Mouse (Mus musculus) kidney, postnatal 14 days (tissue): ENCODE measurements around the gene Cept1.
A peak's percentile ranks its signal among the peaks of the same experiment; 100 is the strongest.
"Not testable (repeated sequence)": the region's sequence is repeated elsewhere in the genome, so short reads cannot be mapped to it uniquely, and the experiment has no call there.

Experiments
- DNase-seq: peaks from one replicate; pipeline ENCODE4 v3.0.0; 2022; ENCODE audit warnings: mixed read lengths

Cept1 gene

GRCm38 (mm10) chr3:106547171-106547923 is at the start of gene Cept1, which contains the start of gene Dram2:
Gene Cept1, minus strand, starts transcription at chr3:106547802.
Gene Dram2, plus strand, starts transcription at chr3:106547798.
- DNase-seq = peak; percentile 97

DNA sequence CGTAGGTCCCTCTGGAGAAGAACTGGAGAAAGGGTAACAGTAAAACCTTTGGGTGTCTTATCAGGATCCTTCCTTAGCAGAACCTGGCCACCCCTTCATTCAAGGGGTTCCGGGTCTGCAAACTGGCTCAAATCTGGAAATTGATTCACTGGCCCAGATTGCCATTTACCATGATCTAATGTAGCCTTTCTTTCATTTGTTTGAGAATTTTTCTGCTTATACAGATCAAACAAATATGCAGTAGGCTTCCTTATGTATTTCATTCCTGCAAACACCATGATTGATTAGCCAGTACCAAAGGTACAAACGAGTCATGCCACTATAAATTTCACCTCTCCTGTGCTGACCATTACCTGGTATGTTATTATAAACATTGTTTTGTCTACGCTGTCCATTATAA is 46.0 kb upstream of the Cept1 start:
- DNase-seq = not testable (repeated sequence)

DNA sequence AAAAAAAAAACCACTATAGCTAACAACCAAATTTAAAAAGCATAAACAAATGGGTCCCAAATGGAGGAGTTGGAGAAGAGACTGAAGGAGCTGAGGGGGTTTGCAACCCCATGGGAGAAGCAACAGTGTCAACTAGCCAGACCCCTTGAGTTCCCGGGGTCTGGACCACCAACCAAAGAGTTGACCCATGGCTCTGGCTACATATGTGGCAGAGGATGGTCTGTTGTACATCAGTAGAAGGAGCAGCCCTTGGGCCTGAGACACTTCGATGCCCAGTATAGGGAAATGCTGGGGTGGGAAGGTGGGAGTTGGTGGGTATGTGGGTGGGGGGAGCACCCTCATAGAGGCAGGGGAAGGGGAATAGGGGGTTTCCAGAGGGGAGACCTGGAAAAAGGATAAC is 31.7 kb upstream of the Cept1 start:
- no peak for DNase-seq

- DNase-seq = no peak
These were observed 25.6 kb upstream of the Cept1 start for GRCm38 (mm10) chr3:106573191-106573590.

DNA sequence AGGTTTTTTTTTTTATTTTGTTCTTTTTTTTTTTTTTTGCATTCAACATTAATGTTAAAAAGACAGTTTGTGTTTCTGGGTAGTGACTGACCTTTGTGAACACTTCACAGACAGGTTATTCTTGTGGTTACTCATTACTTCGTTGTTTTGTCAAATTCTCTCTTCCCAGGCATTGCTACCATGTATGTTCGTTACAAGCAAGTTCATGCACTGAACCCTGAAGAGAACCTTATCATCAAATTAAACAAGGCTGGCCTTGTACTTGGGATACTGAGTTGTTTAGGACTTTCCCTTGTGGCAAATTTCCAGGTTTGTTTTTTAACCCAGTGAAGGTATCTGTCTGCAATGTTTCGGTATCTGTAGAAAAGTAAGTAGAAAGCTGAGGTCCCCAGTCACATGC is 18.3 kb upstream of the Cept1 start:
- DNase-seq = peak; percentile 10

GRCm38 (mm10) chr3:106558271-106558670 is 10.7 kb upstream of the Cept1 start:
- no peak for DNase-seq

- DNase-seq = no peak
These were observed 8.2 kb upstream of the Cept1 start for GRCm38 (mm10) chr3:106555743-106556250.

DNA sequence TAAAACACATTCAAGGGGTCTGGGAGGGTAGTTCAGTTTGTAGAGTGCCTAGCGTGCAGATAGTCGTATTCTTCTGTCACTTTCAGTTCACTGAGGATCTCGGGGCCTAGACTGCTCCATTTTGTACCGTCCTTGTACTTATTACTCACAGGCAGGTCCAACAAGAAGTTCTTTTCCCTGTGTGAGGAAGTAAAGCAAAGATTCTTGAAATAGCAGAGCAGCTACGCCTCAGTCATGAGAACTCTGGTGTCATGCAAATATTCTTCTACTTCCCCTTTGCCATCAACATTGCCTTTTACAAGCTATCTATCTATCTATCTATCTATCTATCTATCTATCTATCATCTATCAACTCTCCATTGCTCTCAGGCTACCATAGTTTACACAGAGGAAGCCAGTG is 5.8 kb upstream of the Cept1 start:
- DNase-seq = no peak

- peak; percentile 10 for DNase-seq
These were observed 1.4 kb upstream of the Cept1 start for GRCm38 (mm10) chr3:106548971-106549370.

GRCm38 (mm10) chr3:106547924-106548539 is 430 bp upstream of the Cept1 start:
- peak; percentile 57 for DNase-seq

DNA sequence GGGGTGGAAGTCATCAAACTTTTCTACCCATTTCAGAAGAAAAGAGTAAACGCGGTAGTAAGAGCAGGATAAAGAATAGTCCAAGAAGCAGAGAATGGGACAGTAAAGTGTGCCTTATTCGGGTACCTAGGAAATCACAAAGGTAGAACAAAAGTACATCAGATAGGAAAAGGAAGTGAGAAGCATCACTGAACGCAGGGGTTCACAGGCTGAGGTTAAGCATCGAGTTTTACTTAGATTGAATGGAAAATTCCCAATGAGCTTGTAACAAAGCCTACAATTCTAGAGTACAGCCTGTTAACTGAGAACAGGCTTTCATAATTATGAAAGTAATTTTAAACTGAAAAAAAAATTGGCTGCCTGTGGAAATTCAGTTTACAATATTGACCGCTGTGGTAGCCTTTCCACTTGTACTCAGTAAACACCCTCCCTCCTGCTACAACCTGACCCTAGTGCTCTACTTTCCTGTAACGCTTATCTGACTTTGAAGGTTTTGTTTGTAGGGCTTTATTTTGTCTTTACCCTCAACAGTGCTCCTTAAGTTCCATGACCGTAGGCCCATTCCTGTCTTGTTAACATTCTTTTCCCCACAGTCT is 2.8 kb downstream of the Cept1 start:
- no peak for DNase-seq

DNA sequence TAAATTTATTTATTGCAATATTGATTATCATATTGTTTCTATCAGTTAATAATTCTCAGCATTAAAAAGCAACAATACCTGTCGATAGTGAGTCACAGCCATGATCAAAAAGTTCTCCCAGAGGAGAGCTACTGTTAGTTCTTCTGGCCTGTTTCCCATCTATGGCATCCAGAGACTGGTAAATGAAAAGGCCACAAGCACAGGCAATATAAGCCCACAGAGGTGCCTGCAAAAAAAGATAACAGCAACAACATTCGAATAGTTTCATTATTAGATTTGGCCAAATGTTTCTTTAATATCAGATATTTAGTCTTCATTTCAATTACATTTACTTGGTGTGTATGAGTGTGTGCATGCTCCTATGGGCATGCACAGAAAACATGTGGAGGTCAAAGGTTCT is 14.3 kb downstream of the Cept1 start:
- no peak for DNase-seq

GRCm38 (mm10) chr3:106528032-106528431 is 19.6 kb downstream of the Cept1 start:
- no peak for DNase-seq

DNA sequence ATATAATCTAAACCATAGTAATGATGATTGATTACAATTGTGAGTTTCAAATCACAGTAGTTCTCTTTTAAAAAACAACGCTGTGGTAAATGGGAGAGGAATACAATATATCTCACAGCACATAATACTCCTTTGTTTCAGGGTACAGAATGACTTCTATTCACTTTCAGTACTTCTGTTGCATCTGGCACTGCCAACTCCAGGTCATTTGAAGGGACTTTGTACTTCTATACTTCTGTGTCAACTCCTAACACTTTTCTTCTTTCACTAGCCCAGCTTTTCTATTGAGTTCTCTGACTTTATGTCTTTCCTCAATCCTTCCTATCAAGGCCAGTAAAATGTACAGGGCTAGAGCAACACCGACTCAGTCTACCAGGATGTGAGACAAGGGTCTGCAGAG is 21.2 kb downstream of the Cept1 start:
- no peak for DNase-seq

- no peak for DNase-seq
These were observed 24.9 kb downstream of the Cept1 start for GRCm38 (mm10) chr3:106522730-106523129.

DNA sequence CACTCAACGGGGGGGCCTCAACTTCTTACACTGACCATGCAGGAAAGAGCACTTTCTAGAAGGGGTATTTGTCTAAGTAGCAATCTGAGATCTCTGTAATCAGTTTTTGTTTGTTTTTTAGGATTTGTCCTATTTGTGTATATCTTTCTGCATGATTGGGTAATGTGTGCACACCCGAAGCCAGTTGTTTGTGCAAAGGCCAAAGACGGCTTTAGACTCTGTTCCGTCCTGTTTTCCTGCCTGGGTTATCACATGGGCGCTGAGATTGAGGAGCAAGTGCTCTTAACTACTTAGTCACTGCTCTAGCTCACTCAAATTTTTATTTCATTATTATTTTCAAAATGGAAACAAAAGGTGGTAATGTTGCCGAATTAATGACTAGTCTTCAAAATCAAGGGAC is 32.6 kb downstream of the Cept1 start:
- DNase-seq = no peak

DNA sequence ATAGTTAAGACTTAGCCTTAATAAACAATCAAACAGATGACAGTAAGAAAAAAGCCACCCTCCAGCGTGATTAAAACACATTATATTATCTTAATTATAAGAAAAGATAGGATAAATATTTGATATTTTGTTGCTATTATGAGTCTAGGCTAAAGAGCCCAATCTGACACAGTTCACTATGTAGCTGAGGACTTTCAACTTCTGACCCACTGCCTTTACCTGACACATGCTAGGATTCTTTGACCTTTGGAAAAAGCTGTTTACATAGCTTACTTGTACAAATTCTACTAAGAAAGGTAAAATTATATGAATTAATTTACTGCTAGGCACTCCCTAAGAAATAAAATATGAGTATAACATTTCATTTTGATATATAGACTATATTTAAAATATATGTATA is 36.9 kb downstream of the Cept1 start:
- DNase-seq = no peak

DNA sequence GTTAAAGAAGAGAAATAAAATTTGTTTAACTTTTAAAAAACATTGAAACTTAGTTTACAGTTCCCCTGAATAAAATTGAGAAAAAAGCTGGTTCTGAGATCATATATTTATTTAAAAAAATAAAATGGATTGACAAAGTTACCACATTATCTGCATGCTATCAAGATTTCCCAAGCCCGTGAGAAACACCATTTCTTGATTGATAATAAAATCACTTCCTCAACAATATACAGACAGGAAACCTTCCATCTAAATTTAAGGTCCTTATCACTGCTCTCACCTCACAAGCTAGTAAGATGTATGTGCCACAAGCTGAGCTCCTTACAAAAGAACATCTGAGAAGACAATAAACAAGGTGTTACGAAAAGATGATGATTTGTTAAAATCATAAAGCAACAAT is 44.7 kb downstream of the Cept1 start:
- DNase-seq = no peak

DNA sequence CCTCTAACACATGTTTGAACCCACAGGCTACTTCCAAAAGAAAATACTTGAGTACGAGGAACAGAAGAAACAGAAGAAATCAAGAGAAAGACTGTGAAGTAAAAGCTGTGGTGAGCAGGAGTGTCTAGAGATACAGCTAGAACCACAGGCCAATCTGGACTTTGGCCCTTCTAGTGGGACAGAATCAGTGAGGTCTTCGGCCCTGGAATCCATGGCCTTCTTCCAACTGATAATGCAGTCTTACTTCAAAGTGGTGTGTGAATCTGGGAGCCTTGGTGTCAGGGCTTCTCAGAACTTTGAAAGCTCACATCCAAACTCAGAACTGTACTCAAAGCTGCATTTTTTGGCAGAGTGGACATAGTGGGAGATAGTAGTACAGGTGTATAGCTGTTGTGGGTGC is 47.1 kb downstream of the Cept1 start:
- DNase-seq = no peak

- no peak for DNase-seq
These were observed 50.6 kb downstream of the Cept1 start for GRCm38 (mm10) chr3:106496996-106497395.

GRCm38 (mm10) chr3:106496045-106496721 is 51.4 kb downstream of the Cept1 start:
- no peak for DNase-seq

DNA sequence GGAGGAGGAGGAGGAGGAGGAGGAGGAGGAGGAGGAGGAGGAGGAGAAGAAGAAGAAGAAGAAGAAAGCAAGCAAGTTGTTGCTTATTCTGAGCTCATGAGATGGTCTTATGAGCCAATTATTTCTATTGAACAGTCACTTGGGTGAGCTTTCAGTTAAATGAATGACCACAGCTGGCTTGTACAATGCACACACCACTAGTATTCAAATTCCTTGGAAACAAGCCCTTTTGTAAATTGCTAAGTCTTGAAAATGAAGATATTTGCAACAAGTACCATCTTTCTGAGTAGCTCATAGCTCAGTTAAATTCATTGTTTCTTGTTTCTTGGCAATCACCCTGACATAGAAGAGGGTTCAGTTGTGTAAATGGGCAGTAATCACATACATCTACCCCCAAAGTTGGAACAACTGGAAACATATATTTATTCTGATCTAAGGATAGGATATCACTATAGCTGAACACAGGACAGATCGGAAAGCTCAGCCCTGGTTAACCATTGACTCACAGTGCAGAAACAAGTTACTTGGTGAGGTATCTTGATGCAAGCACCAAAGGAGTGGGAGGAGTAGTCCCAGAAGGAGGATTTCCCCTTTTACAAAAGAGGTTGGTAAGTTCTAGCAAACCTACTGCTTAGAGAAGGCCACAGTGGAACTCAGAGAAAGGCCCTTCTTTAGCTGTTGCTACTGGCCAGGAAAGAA is 52.1 kb downstream of the Cept1 start:
- DNase-seq = no peak
